ENCODE assay signal across 8 mouse cellular contexts in genomic region chr8:79587258-79587657, GRCm38 (mm10). TPM values are rescaled to one million over a fixed set of nuclear protein-coding genes. Genes with fewer than 3 reads are reported as not detected.
DNase-seq lines count a peak whose midpoint lies in the region; ATAC-seq lines count a peak whose summit lies in the region.

No protein-coding gene starts in this region.

- DNase-seq in CD4-positive, CD25-positive, alpha-beta regulatory T cell, adult 2 months (ENCODE audit: low read depth, low spot score): peak; percentile 68
- DNase-seq in layer of hippocampus, adult 11-12 months (ENCODE audit: low spot score): peak; percentile 46
- DNase-seq in layer of hippocampus, adult 9-10 months (ENCODE audit: low spot score): no peak
- peak; percentile 86 for DNase-seq in NIH3T3 (ENCODE audit: low read depth)
- DNase-seq in embryo, embryonic 11 days: peak; percentile 75
- peak; percentile 45 to 55 for DNase-seq in layer of hippocampus, postnatal 10 days (ENCODE audit: low spot score in 2 of 2)
- peak; percentile 74 for DNase-seq in retina, embryonic 14.5 days (ENCODE audit: low spot score)

- ATAC-seq in CD4-positive, CD25-positive, alpha-beta regulatory T cell, adult 4 months: no peak

RNA-seq across cellular contexts. Expression of gene Otud4, which starts 52.2 kb away (rescaled TPM):
- 10 to 100 TPM; 13.0 to 19.5 TPM for polyA plus RNA-seq in CD4-positive, CD25-positive, alpha-beta regulatory T cell, adult 4 months (2017; shearing (Covaris generic))
- 10 to 100 TPM; 40.5 to 45.3 TPM for total RNA-seq in layer of hippocampus, postnatal 10 days (2021)
